Mouse (Mus musculus) brain, adult 2 months (tissue): ENCODE measurements around the gene Wrap73.

Source experiments
- DNase-seq: peaks from one replicate; pipeline ENCODE4 v3.0.0; 2011; ENCODE audit warnings: low read depth, low spot score

Gene Wrap73

GRCm38 (mm10) chr4:154181001-154181400 is 38.8 kb downstream of the Wrap73 start:
- DNase-seq: no peak

- DNase-seq: no peak
Measured at GRCm38 (mm10) chr4:154183566-154183965, 41.4 kb downstream of the Wrap73 start.

GRCm38 (mm10) chr4:154185001-154185400 is 42.8 kb downstream of the Wrap73 start:
- no peak for DNase-seq

- no peak for DNase-seq
Measured at GRCm38 (mm10) chr4:154186002-154186537, 43.9 kb downstream of the Wrap73 start.

- no peak for DNase-seq
Measured at GRCm38 (mm10) chr4:154188948-154189347, 46.8 kb downstream of the Wrap73 start.

- DNase-seq: no peak
Measured at GRCm38 (mm10) chr4:154197961-154198360, 55.8 kb downstream of the Wrap73 start.

- DNase-seq: no peak
Measured at GRCm38 (mm10) chr4:154198377-154198961, 56.3 kb downstream of the Wrap73 start.

GRCm38 (mm10) chr4:154201511-154201910 is 59.3 kb downstream of the Wrap73 start:
- no peak for DNase-seq

- peak; percentile 96 for DNase-seq
Measured at GRCm38 (mm10) chr4:154204532-154204931, 62.4 kb downstream of the Wrap73 start.

GRCm38 (mm10) chr4:154205392-154205791 is 63.2 kb downstream of the Wrap73 start:
- DNase-seq: no peak

GRCm38 (mm10) chr4:154207261-154207660 is 65.1 kb downstream of the Wrap73 start:
- DNase-seq: peak; percentile 79

GRCm38 (mm10) chr4:154209054-154209453 is 66.9 kb downstream of the Wrap73 start:
- no peak for DNase-seq

GRCm38 (mm10) chr4:154209825-154210224 is 67.7 kb downstream of the Wrap73 start:
- no peak for DNase-seq

- DNase-seq: no peak
Measured at GRCm38 (mm10) chr4:154211459-154211858, 69.3 kb downstream of the Wrap73 start.

- no peak for DNase-seq
Measured at GRCm38 (mm10) chr4:154213586-154213985, 71.4 kb downstream of the Wrap73 start.

GRCm38 (mm10) chr4:154214075-154214474 is 71.9 kb downstream of the Wrap73 start:
- DNase-seq: no peak
